Mouse (Mus musculus): ENCODE measurements at regions not wholly inside any gene's neighbourhood (a gene's known extent, or its start where the extent isn't known, plus 50 kb on each side); places are given as distances from the start of the nearest gene placed in this dataset.

DNA sequence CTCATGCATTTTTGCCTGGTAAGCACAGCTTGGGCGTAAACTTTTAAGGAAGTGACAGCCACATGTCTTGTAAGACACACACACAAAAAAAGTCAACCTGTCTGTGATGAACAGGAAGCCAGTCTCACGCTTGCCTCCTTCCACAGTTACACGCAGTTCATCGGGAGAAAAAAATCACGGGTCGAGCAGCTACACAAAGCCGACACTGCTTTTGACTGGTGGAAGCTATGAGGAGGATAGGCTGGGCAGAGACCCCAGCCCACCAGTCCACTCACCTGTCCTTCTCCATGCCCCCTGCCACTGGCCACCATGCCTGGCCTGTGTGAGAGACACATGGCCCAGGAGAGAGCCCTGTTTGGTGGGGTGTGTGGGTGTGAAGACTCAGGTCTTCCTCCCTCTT lies 119.2 kb downstream of the Ets2 start:
- ATAC-seq, result no peak
- WGBS, result 90% methylated on average over 7 of the region's 7 CpGs
- Histone ChIP-seq H3K4me3 (replicated peaks) (no peak overlapping the region), H3K4me2 (replicated peaks) (no peak overlapping the region), H3K9me3 (no peaks in the 10 kb centered on the region), H3K4me1 (replicated peaks) (peaks cover 11% of the 10 kb centered on the region), H3K9ac (replicated peaks) (no peak overlapping the region), H3K27me3 (no peaks in the 10 kb centered on the region), H3K36me3 (no peaks in the 10 kb centered on the region), H3K27ac (no peak overlapping the region)

GRCm38 (mm10) chr16:95820606-95821005 lies 118.7 kb downstream of the Ets2 start:
- Histone ChIP-seq H3K9ac (replicated peaks) (no peak overlapping the region), H3K4me3 (replicated peaks) (no peak overlapping the region), H3K4me1 (replicated peaks) (peaks cover 10% of the 10 kb centered on the region), H3K36me3 (no peaks in the 10 kb centered on the region), H3K9me3 (no peaks in the 10 kb centered on the region), H3K27me3 (no peaks in the 10 kb centered on the region), H3K27ac (no peak overlapping the region), H3K4me2 (replicated peaks) (no peak overlapping the region)
- WGBS, result 93% methylated on average over 8 of the region's 8 CpGs
- ATAC-seq, result no peak

DNA sequence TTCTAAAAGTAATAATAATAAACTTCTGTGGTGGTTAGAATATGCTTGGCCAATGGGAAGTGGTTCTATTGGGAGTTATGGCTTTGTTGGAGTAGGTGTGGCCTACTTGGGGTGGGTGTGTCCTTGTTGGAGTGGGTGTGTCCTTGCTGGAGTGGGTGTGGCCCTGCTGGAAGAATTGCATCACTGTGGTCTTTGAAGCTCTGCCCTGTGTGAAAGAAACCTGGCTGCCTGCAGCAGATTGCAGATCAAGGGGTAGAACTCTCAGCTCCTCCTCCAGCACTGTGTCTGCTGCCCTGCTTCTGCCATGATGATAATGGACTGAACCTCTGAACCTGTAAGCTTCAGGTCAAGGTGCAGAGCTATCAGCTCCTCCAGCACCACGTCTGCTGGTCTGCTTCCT lies 118.1 kb downstream of the Ets2 start:
- H3K4me1 ChIP-seq (replicated peaks), result peaks cover 4% of the 10 kb centered on the region
- H3K9ac ChIP-seq (replicated peaks), result no peak overlapping the region
- 72% methylated on average over 1 of the region's 1 CpGs for WGBS
- no peak overlapping the region for H3K4me2 ChIP-seq (replicated peaks)
- H3K27ac ChIP-seq, result no peak overlapping the region
- no peaks in the 10 kb centered on the region for H3K27me3 ChIP-seq
- no peaks in the 10 kb centered on the region for H3K9me3 ChIP-seq
- H3K36me3 ChIP-seq, result no peaks in the 10 kb centered on the region
- H3K4me3 ChIP-seq (replicated peaks), result no peak overlapping the region
- no peak for ATAC-seq

DNA sequence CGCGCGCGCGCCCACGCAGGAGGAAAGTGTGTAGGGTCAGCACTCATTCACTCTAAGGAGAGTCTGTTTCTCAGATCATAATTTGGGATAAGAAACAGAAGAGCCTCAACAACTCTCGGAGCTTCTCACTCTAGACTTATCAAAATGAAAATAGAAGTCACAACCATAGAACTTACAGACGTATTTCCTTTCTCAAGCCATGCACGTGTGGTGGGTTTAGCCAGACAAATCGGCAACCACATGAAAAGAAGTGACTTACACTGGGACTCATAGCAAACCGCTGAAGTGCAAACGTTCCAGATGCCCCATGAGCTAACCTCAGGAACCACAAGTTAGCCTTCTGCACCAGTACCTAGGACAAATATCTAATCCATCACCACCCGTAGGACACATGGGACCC lies 114.1 kb downstream of the Ets2 start:
- 96% methylated on average over 13 of the region's 13 CpGs for WGBS
- H3K27ac ChIP-seq, result no peak overlapping the region
- no peak for ATAC-seq
- no peak overlapping the region for H3K9ac ChIP-seq (replicated peaks)
- no peak overlapping the region for H3K4me3 ChIP-seq (replicated peaks)
- no peaks in the 10 kb centered on the region for H3K27me3 ChIP-seq
- no peaks in the 10 kb centered on the region for H3K4me1 ChIP-seq (replicated peaks)
- H3K4me2 ChIP-seq (replicated peaks), result no peak overlapping the region
- no peaks in the 10 kb centered on the region for H3K9me3 ChIP-seq
- no peaks in the 10 kb centered on the region for H3K36me3 ChIP-seq

GRCm38 (mm10) chr16:95815206-95815731 lies 113.4 kb downstream of the Ets2 start:
- no peak for ATAC-seq
- WGBS, result 89% methylated on average over 6 of the region's 6 CpGs
- Histone ChIP-seq H3K4me3 (replicated peaks) (no peak overlapping the region), H3K36me3 (no peaks in the 10 kb centered on the region), H3K4me1 (replicated peaks) (no peaks in the 10 kb centered on the region), H3K9ac (replicated peaks) (no peak overlapping the region), H3K27ac (no peak overlapping the region), H3K9me3 (no peaks in the 10 kb centered on the region), H3K27me3 (no peaks in the 10 kb centered on the region), H3K4me2 (replicated peaks) (no peak overlapping the region)

DNA sequence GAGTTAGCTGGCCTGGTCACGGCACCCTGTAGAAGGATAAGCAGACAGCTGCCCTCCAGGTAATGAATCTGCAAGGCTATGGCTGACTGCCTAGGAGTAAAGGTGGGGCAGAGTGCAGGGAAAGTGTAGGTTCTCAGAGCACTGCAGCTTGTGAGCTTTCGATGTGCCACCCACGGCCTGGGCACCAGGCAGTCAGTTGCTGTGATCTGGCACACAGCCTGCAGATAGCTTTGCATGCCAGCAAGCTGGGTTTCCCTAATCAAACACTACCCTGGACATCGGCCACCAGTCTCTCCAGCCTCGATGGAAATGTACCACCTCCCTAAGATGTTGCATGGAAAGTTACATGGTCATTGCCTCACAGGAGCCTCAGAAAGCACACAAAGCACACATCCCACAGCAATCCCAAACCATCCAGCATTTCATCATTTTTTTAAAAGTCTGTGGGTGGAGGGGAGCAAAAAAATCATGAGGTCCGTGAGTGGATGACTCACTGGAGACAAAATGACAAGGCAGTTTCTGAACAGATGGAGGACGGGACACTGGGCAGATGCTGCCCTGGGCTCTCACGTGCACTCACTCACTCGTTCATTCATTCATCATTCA lies 112.7 kb downstream of the Ets2 start:
- Histone ChIP-seq H3K9me3 (no peaks in the 10 kb centered on the region), H3K4me1 (replicated peaks) (no peaks in the 10 kb centered on the region), H3K27ac (no peak overlapping the region), H3K9ac (replicated peaks) (no peak overlapping the region), H3K4me2 (replicated peaks) (no peak overlapping the region), H3K36me3 (no peaks in the 10 kb centered on the region), H3K4me3 (replicated peaks) (no peak overlapping the region), H3K27me3 (no peaks in the 10 kb centered on the region)
- no peak for ATAC-seq
- WGBS, result 84% methylated on average over 9 of the region's 9 CpGs

DNA sequence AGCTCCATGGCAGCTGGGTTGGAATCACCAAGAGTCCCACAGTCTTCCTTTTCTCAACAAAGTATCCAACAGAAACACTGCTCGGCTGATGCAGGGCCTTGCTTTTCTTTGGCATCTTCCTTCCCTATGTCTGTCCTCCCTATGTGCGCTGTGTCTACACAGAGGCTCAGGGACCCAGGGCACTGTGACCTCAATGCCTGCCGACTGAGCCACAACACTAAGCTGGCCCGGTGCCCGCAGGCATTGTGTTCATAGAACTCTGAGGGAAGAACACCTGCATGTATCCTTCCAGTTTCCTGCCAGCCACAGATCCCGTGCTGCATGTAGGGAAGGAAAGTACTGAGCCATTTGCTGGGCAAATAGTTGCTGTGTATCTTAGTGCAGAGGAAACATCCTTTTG lies 109.2 kb downstream of the Ets2 start:
- WGBS, result 85% methylated on average over 6 of the region's 6 CpGs
- no peak for ATAC-seq

GRCm38 (mm10) chr16:95809127-95809876 lies 107.4 kb downstream of the Ets2 start:
- Histone ChIP-seq H3K27me3 (no peaks in the 10 kb centered on the region), H3K9me3 (no peaks in the 10 kb centered on the region), H3K4me3 (replicated peaks) (no peak overlapping the region), H3K9ac (replicated peaks) (no peak overlapping the region), H3K4me1 (replicated peaks) (no peaks in the 10 kb centered on the region), H3K27ac (no peak overlapping the region), H3K36me3 (no peaks in the 10 kb centered on the region), H3K4me2 (replicated peaks) (no peak overlapping the region)
- WGBS, result 95% methylated on average over 21 of the region's 21 CpGs
- ATAC-seq, result no peak

More for the DNA sequence above, 109.2 kb downstream of the Ets2 start:
- no peak overlapping the region for H3K4me2 ChIP-seq (replicated peaks)
- no peak overlapping the region for H3K27ac ChIP-seq
- H3K27me3 ChIP-seq, result no peaks in the 10 kb centered on the region
- H3K4me3 ChIP-seq (replicated peaks), result no peak overlapping the region
- no peak overlapping the region for H3K9ac ChIP-seq (replicated peaks)
- H3K4me1 ChIP-seq (replicated peaks), result no peaks in the 10 kb centered on the region
- no peaks in the 10 kb centered on the region for H3K9me3 ChIP-seq
- no peaks in the 10 kb centered on the region for H3K36me3 ChIP-seq

DNA sequence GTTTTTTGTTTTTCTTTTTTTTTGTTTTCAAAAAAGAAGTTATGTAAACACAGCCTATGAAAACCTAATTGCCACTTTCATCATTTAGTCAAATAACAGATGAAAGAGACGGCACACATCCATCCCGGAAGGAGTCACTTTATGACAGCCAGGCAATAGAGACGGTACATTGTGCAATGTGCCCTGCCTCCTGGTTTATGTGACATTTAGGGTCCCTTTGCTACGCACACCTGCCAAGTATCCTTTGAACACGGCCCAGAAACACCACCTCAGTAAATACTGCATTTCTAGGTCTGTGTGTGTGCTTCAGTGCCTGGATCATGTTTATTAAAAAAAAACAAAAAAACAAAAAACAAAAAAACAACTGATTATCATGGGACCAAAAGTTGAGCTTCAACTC lies 104.6 kb downstream of the Ets2 start:
- no peak overlapping the region for H3K4me3 ChIP-seq (replicated peaks)
- no peaks in the 10 kb centered on the region for H3K36me3 ChIP-seq
- H3K9ac ChIP-seq (replicated peaks), result no peak overlapping the region
- no peak for ATAC-seq
- no peaks in the 10 kb centered on the region for H3K4me1 ChIP-seq (replicated peaks)
- H3K4me2 ChIP-seq (replicated peaks), result no peak overlapping the region
- no peaks in the 10 kb centered on the region for H3K27me3 ChIP-seq
- whole genome bisulfite sequencing, result 88% methylated on average over 5 of the region's 5 CpGs
- H3K9me3 ChIP-seq, result no peaks in the 10 kb centered on the region
- H3K27ac ChIP-seq, result no peak overlapping the region

DNA sequence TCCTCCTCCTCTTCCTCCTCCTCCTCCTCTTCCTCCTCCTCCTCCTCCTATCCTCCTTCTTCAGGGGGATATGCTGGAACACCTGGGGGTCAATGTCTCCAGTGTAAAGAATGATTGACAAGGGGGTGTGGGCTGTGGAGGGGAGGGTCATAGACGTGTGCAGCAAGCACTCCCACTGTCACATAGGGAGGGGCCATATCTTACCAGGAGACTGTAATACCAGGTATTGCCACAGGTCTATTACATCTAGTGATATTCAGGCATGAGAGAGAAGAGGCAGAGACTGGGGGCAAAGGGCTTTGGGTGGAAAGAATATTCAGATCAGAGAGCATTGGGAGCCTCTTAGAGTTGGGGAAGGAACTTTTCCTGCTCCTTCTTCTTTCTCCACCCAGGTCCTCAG lies 102.3 kb downstream of the Ets2 start:
- 26% methylated on average over 1 of the region's 1 CpGs for WGBS
- no peak overlapping the region for H3K4me3 ChIP-seq (replicated peaks)
- H3K9me3 ChIP-seq, result no peaks in the 10 kb centered on the region
- H3K9ac ChIP-seq (replicated peaks), result no peak overlapping the region
- no peak overlapping the region for H3K27ac ChIP-seq
- no peaks in the 10 kb centered on the region for H3K36me3 ChIP-seq
- no peaks in the 10 kb centered on the region for H3K27me3 ChIP-seq
- H3K4me2 ChIP-seq (replicated peaks), result no peak overlapping the region
- no peak for ATAC-seq
- no peaks in the 10 kb centered on the region for H3K4me1 ChIP-seq (replicated peaks)

DNA sequence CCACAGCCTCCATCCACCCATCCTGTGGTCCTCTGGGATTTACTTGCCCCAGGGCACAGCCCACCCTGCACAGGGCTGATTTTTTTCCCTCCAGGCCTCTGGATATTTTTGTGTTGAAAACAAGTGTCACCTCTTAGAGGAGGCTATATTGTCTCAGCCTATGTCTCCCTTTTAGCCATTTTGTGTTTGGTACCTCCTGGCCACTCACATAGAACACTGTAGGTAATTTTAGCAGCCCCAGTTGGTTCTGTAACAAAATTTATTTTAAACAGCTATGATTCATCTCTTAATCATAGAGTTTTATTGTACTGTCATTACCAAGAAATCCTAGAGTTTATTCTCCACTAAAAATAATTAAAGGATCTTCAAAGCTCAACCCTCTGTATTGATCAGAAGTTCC lies 100.8 kb downstream of the Ets2 start:
- Histone ChIP-seq H3K4me3 (replicated peaks) (no peak overlapping the region), H3K36me3 (no peaks in the 10 kb centered on the region), H3K9ac (replicated peaks) (no peak overlapping the region), H3K9me3 (no peaks in the 10 kb centered on the region), H3K4me1 (replicated peaks) (peaks cover 4% of the 10 kb centered on the region; the same call in 1 of the 2 replicates), H3K27ac (no peak overlapping the region), H3K27me3 (no peaks in the 10 kb centered on the region), H3K4me2 (replicated peaks) (no peak overlapping the region)
- ATAC-seq, result no peak

- H3K27me3 ChIP-seq, result no peaks in the 10 kb centered on the region
- no peak overlapping the region for H3K9ac ChIP-seq (replicated peaks)
- H3K4me2 ChIP-seq (replicated peaks), result no peak overlapping the region
- H3K9me3 ChIP-seq, result no peaks in the 10 kb centered on the region
- ATAC-seq, result no peak
- peaks cover 4% of the 10 kb centered on the region; the same call in 1 of the 2 replicates for H3K4me1 ChIP-seq (replicated peaks)
- no peak overlapping the region for H3K4me3 ChIP-seq (replicated peaks)
- no peaks in the 10 kb centered on the region for H3K36me3 ChIP-seq
- H3K27ac ChIP-seq, result no peak overlapping the region
- WGBS, result 71% methylated on average over 4 of the region's 4 CpGs
Measured at GRCm38 (mm10) chr16:95802207-95802606, 100.3 kb downstream of the Ets2 start.

Data from midbrain, embryonic 13.5 days (tissue).